Mouse (Mus musculus): ENCODE data around the gene Kif5c.

DNA sequence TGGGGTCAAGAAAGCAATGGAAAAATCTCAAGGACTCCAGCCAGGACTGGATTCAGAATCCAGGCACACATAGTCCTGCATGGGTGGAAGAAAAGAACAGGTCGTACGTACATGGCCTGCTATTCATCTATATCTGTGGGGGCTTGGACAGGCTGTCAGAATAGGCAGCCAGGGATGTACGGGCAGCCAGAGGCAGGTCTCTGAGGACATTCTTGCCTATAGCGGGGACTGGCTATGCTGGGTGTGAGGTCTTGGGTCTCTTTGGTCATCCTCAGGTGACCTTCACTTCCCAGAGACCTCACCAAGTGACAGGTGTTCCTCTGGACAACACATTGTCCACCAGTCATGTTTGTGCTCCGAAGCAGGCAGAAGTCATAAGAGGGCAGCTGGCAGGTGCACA lies 36.6 kb upstream of the Kif5c start:
- no peak for TF ChIP-seq CTCF (IDR thresholded peaks at IDR 0.05; ENCODE audit: insufficient read depth, low read depth, low read length)
- TF ChIP-seq POLR2A (IDR thresholded peaks at IDR 0.05; ENCODE audit: insufficient read depth, low read depth, low read length), result no peak

All from olfactory bulb, adult 2 months (tissue).